Mouse (Mus musculus): ENCODE measurements at regions not wholly inside any gene's neighbourhood (a gene's known extent, or its start where the extent isn't known, plus 50 kb on each side); places are given as distances from the start of the nearest gene placed in this dataset.
"Not testable (repeated sequence)": the region's sequence is repeated elsewhere in the genome, so short reads cannot be mapped to it uniquely, and the experiment has no call there.

DNA sequence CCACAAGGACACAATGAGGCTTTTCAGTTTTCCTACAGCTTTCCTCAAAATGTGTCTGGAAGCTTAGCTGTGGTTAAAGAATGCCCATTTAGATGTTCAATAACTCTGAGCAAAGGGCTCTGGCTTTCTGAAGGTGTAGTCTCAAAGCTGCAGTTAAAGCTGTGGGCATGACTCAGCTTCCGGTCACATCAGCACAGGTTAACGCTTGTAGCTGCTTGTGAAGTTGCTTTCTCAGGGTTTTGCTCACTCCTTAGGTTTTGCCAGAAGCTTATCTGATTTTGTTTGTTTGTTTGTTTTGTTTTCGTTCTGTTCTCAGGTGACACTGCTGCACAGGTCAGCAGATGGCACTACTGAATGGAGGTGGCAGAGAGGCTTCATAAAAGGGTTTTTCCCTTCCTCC is 444.2 kb downstream of the Ets1 start:
- no peaks in the 10 kb centered on the region for H3K9me3 ChIP-seq
- 80% methylated on average over 3 of the region's 3 CpGs for WGBS
- no peaks in the 10 kb centered on the region for H3K4me1 ChIP-seq (replicated peaks)
- H3K36me3 ChIP-seq, result no peaks in the 10 kb centered on the region
- H3K4me3 ChIP-seq (replicated peaks), result no peak overlapping the region
- 0 out of 2 replicates have a peak, but pooled peaks cover 3% of the 10 kb centered on the region for H3K27me3 ChIP-seq
- H3K4me2 ChIP-seq (replicated peaks), result no peak overlapping the region
- H3K9ac ChIP-seq (replicated peaks), result no peak overlapping the region
- no peak for ATAC-seq
- H3K27ac ChIP-seq, result no peak overlapping the region

DNA sequence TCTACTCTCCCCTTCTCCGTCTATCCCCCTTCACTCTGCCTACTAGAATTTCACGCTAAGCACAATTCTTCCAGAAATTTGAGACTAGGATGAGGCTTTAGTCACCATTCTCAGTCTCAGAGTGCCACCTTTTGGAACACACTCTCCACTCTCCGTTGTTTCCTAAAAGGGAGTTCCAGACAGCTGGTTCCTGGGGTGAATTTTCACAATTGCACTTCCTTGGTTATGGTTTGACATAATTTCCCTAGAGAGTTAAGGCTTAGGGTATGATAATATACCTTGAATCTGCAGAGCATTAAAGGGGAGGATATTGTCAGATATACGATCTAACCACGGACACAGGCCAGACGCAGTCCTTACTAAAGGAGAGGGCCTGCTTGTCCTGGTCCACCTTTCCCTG is 444.8 kb downstream of the Ets1 start:
- Histone ChIP-seq H3K27ac (no peak overlapping the region), H3K27me3 (0 out of 2 replicates have a peak, but pooled peaks cover 3% of the 10 kb centered on the region), H3K4me2 (replicated peaks) (no peak overlapping the region), H3K9me3 (no peaks in the 10 kb centered on the region), H3K4me1 (replicated peaks) (no peaks in the 10 kb centered on the region), H3K4me3 (replicated peaks) (no peak overlapping the region), H3K9ac (replicated peaks) (no peak overlapping the region), H3K36me3 (no peaks in the 10 kb centered on the region)
- 62% methylated on average over 6 of the region's 6 CpGs for WGBS
- no peak for ATAC-seq

DNA sequence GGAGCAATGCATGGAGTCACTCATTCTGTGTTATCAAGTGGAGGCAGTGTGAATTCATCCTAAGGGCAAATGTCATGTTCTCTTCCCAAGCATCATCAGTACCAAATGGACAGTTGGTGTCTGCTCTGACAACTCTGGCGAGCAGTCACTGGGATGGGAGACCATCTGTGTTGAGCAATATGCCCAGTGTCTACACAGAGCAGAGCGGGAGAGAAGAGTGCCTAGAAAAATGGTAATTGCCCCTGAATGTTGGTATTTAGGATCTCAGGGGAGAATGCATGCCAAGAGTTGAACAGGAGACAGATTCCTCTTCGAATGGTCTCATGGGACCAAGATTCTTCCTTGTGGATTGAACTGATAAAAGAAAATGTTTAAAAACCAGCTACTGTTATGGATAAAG is 454.0 kb downstream of the Ets1 start:
- no peak for ATAC-seq
- H3K9ac ChIP-seq (replicated peaks), result no peak overlapping the region
- WGBS, result 83% methylated on average over 3 of the region's 3 CpGs
- no peaks in the 10 kb centered on the region for H3K36me3 ChIP-seq
- no peak overlapping the region for H3K27ac ChIP-seq
- H3K27me3 ChIP-seq, result no peaks in the 10 kb centered on the region
- H3K4me1 ChIP-seq (replicated peaks), result no peaks in the 10 kb centered on the region
- no peak overlapping the region for H3K4me2 ChIP-seq (replicated peaks)
- no peak overlapping the region for H3K4me3 ChIP-seq (replicated peaks)
- H3K9me3 ChIP-seq, result no peaks in the 10 kb centered on the region

DNA sequence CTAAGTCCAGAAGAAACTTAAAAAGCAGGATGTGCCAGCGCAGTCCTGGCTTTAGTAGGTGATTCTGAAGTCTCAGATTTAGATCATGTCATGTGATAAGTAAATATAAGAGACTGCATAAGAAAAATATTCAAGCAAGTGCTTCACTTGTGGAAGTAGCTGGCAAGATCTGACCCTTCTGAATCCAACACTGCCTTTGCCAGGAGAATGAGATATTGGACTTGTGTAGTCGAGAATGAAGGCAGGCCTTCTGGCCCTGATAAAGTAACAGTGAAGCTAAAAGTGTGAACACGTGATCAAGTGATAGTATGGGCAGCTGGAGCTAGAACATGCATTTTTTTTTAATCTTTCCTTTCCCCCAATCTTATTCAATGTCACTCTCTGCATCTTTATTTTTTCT is 455.6 kb downstream of the Ets1 start:
- Histone ChIP-seq H3K9ac (replicated peaks) (no peak overlapping the region), H3K4me1 (replicated peaks) (no peaks in the 10 kb centered on the region), H3K9me3 (no peaks in the 10 kb centered on the region), H3K4me2 (replicated peaks) (no peak overlapping the region), H3K27ac (no peak overlapping the region), H3K27me3 (no peaks in the 10 kb centered on the region), H3K4me3 (replicated peaks) (no peak overlapping the region), H3K36me3 (no peaks in the 10 kb centered on the region)
- WGBS, result 85% methylated on average over 3 of the region's 3 CpGs
- ATAC-seq, result no peak

DNA sequence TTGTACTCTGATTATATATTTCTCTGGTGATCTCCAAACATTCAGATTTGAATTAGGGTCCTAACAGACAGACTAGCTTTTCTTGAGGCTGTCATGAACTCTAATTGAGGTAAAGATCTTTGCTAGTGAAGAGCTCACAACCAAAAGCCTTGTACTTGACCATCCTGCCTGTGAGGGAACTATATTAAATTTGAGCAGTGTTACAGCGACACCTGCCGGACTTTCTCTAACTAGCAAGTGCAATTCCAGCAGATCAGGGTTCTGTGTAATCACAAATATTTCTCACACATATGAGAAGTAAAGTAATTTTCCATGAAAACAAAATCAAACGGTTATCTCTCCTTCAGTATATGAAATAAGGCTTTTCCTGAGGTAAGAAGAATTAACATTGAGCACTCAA is 459.6 kb downstream of the Ets1 start:
- Histone ChIP-seq H3K4me3 (replicated peaks) (no peak overlapping the region), H3K4me1 (replicated peaks) (no peaks in the 10 kb centered on the region), H3K9me3 (no peaks in the 10 kb centered on the region), H3K9ac (replicated peaks) (no peak overlapping the region), H3K4me2 (replicated peaks) (no peak overlapping the region), H3K27me3 (no peaks in the 10 kb centered on the region), H3K27ac (no peak overlapping the region), H3K36me3 (no peaks in the 10 kb centered on the region)
- 0 out of 2 replicates have a peak, but pooled peaks have one; percentile 6 for ATAC-seq
- WGBS, result 2% methylated on average over 3 of the region's 3 CpGs

DNA sequence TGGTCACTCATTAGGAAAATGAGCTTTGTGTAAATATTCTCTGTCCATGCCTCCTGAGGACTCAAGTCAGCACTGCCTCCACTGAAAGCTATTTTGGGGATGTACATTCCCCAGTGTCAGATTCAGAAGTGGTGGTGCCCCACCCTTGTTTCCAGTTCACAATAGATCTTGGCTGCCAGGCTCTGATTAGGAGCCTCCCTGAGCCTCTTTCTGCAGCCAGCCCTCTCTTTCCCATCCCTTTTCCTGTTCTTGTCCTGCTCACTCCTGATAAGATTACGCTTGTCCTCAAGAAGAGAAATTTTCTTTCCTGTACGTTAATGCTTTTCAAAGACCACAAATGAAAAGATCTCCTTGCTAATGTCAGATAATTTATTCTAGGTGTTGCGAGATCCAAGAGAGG is 465.2 kb downstream of the Ets1 start:
- H3K4me1 ChIP-seq (replicated peaks), result peaks cover 6% of the 10 kb centered on the region; the same call in 1 of the 2 replicates
- 86% methylated on average over 3 of the region's 3 CpGs for WGBS
- H3K36me3 ChIP-seq, result no peaks in the 10 kb centered on the region
- H3K4me3 ChIP-seq (replicated peaks), result no peak overlapping the region
- H3K27ac ChIP-seq, result no peak overlapping the region
- no peak for ATAC-seq
- no peak overlapping the region for H3K4me2 ChIP-seq (replicated peaks)
- no peak overlapping the region for H3K9ac ChIP-seq (replicated peaks)
- H3K27me3 ChIP-seq, result no peaks in the 10 kb centered on the region
- H3K9me3 ChIP-seq, result no peaks in the 10 kb centered on the region

DNA sequence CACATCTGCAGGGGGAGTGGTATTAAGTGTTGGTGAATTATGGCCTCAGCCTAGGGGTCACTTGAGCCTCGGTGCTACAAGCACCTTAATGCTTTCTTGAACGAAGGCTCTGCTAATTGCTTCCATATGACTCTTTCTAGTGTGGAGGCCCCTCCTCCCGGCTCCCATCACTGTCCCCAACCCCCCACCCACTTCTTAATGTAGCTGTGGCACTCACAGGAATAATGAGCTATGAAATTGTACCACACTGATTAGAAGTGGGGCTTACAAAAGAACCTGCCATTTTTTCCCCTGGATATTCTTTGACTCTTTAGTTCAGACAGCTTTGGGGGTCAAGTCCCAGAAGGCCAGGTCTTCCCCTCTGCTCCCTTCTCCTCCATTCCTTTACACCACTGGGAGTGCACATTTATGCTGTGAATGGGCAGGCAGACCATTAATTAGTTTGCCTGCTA is 468.6 kb downstream of the Ets1 start:
- H3K9me3 ChIP-seq, result no peaks in the 10 kb centered on the region
- H3K4me2 ChIP-seq (replicated peaks), result no peak overlapping the region
- no peak overlapping the region for H3K4me3 ChIP-seq (replicated peaks)
- WGBS, result 41% methylated on average over 3 of the region's 3 CpGs
- H3K4me1 ChIP-seq (replicated peaks), result peaks cover 6% of the 10 kb centered on the region; the same call in 1 of the 2 replicates
- no peaks in the 10 kb centered on the region for H3K27me3 ChIP-seq
- H3K27ac ChIP-seq, result no peak overlapping the region
- no peak for ATAC-seq
- H3K9ac ChIP-seq (replicated peaks), result no peak overlapping the region
- no peaks in the 10 kb centered on the region for H3K36me3 ChIP-seq

DNA sequence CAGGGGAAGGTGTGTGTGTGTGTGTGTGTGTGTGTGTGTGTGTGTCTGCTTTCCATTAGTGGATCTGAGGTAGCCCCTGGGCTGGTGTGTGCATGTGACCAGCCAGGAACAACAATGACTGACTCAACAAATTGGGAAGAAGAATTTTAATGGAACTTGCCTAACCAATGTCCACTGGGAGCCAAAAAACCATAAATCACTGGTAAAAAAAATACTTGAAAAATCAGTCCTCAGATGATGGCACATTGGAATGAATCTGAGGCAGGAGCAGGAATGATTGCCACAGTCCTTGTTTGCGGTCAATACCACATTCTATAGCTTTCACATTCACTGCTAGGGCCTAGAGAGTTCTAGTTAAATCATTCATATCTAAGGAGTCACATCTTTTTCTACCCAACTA is 487.8 kb downstream of the Ets1 start:
- Histone ChIP-seq H3K4me3 (replicated peaks) (no peak overlapping the region), H3K4me2 (replicated peaks) (no peak overlapping the region)
- 95% methylated on average over 1 of the region's 1 CpGs for WGBS

DNA sequence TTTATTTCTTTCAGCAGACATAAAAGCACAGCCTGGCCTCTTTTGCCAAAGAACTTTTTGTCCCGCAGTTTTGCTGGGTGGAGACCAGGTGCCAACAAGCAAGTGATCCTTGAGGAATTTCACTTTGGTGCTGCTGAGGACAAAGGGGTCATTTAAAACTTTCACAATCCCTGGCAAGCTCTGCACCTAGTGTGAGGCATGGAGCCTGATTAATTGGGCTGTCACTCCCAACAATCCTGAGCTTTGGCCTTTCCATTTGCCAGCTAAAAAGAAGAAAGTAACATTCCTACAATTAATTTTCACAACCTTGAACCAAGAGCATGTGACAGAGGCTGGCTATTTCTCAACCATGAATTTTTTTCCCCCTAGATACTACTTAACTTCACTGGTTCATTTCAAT is 516.2 kb downstream of the Ets1 start:
- Histone ChIP-seq H3K27ac (no peak overlapping the region), H3K27me3 (no peaks in the 10 kb centered on the region), H3K4me2 (replicated peaks) (no peak overlapping the region), H3K4me1 (replicated peaks) (no peaks in the 10 kb centered on the region), H3K4me3 (replicated peaks) (no peak overlapping the region), H3K9ac (replicated peaks) (no peak overlapping the region), H3K9me3 (no peaks in the 10 kb centered on the region), H3K36me3 (no peaks in the 10 kb centered on the region)
- ATAC-seq, result no peak
- 21% methylated on average over 1 of the region's 1 CpGs for WGBS

More for the DNA sequence above, 487.8 kb downstream of the Ets1 start:
- no peak for ATAC-seq
- Histone ChIP-seq H3K27ac (no peak overlapping the region), H3K9me3 (no peaks in the 10 kb centered on the region), H3K36me3 (no peaks in the 10 kb centered on the region), H3K9ac (replicated peaks) (no peak overlapping the region), H3K27me3 (no peaks in the 10 kb centered on the region), H3K4me1 (replicated peaks) (no peaks in the 10 kb centered on the region)

DNA sequence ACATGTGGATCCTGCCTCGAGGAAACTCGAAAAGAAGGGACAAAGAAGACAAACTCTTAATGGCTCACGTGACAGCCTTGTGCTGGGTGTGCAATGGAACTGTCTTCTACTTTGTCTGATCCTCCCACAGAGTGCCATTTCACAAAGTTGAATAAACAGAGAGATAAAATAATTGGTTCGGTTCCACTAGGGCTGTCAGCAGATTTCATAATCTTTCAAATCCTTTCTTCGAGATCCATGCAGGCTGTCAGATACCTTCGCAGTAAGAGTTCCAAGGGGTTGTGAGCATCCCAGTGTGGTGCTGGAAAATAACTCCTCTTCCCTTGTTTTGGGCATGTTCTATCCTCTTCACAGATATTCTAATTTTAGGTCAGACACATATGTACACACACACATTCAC is 532.1 kb downstream of the Ets1 start:
- Histone ChIP-seq H3K9ac (replicated peaks) (no peak overlapping the region), H3K4me3 (replicated peaks) (no peak overlapping the region), H3K27ac (no peak overlapping the region), H3K27me3 (no peaks in the 10 kb centered on the region), H3K4me1 (replicated peaks) (no peaks in the 10 kb centered on the region), H3K36me3 (no peaks in the 10 kb centered on the region), H3K9me3 (no peaks in the 10 kb centered on the region), H3K4me2 (replicated peaks) (no peak overlapping the region)
- no peak for ATAC-seq
- WGBS, result 79% methylated on average over 6 of the region's 6 CpGs

DNA sequence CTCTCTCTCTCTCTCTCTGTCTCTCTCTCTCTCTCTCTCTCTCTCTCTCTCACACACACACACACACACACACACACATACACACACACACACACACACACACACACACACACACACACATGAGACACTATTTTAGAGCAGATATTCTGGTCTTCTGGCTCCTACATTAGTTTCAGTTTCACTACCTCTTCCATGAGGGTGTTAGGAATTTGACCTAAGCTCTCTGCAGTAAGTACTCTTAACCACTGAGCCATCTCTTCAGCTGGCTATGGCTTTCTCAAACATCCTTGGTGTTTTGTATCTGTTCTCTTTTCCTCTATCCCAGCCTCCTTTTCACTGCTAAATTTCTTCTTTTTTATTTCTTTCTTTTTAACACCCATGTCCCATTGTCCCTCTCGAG is 533.1 kb downstream of the Ets1 start:
- not testable (repeated sequence) for H3K27me3 ChIP-seq; H3K4me1 ChIP-seq (replicated peaks); H3K4me3 ChIP-seq (replicated peaks); ATAC-seq; H3K9ac ChIP-seq (replicated peaks); H3K4me2 ChIP-seq (replicated peaks); H3K27ac ChIP-seq; H3K36me3 ChIP-seq; H3K9me3 ChIP-seq
- 85% methylated on average over 1 of the region's 1 CpGs for WGBS

DNA sequence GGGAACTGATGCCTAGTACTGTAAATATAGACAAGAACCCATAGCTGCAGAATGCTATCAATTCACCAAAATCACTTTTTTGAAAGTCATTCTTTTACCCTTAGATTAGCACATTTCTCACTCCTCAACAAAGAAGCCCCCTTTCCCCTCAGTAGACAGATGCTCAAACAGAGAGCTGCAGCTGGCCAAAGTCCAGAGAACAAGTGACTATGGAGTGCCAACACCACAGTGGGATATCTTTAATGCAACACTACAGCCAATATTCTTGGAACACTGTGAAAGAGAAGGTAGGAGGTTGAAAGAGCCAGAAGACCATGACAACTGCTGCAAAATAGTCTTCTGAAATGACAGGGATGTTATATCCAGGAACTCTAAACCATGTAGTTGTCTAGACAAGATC is 544.0 kb downstream of the Ets1 start:
- ATAC-seq, result no peak
- no peaks in the 10 kb centered on the region for H3K4me1 ChIP-seq (replicated peaks)
- no peak overlapping the region for H3K4me2 ChIP-seq (replicated peaks)
- no peaks in the 10 kb centered on the region for H3K9me3 ChIP-seq
- no peaks in the 10 kb centered on the region for H3K36me3 ChIP-seq
- no peaks in the 10 kb centered on the region for H3K27me3 ChIP-seq
- no peak overlapping the region for H3K27ac ChIP-seq
- no peak overlapping the region for H3K4me3 ChIP-seq (replicated peaks)
- no peak overlapping the region for H3K9ac ChIP-seq (replicated peaks)

DNA sequence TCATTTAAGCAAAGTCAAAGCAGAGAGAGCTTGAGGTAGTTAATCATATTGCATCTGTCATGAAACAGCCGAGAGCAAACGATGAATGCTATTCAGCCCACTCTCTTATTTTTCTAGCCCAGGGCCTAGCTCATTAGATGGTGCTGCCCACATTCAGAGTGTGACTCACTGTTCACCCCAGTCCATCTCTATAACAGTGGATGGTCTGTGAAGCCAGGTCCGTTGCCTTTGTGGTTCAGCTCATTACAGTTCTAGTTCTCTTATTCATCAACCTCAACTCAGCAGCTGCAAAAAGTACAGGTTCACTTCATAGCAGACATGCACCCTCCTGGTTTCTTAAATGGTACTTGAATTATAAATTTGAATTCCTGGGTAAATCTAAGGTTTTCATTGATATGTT is 551.2 kb downstream of the Ets1 start:
- 88% methylated on average over 3 of the region's 3 CpGs for WGBS
- H3K9me3 ChIP-seq, result no peaks in the 10 kb centered on the region
- no peaks in the 10 kb centered on the region for H3K36me3 ChIP-seq
- H3K4me3 ChIP-seq (replicated peaks), result no peak overlapping the region
- H3K27ac ChIP-seq, result no peak overlapping the region
- ATAC-seq, result no peak
- H3K27me3 ChIP-seq, result no peaks in the 10 kb centered on the region
- H3K4me1 ChIP-seq (replicated peaks), result no peaks in the 10 kb centered on the region
- H3K4me2 ChIP-seq (replicated peaks), result no peak overlapping the region
- H3K9ac ChIP-seq (replicated peaks), result no peak overlapping the region
